Mouse (Mus musculus): ENCODE measurements around the gene Vmn1r220.
"Not testable (repeated sequence)": the region's sequence is repeated elsewhere in the genome, so short reads cannot be mapped to it uniquely, and the experiment has no call there.

The Vmn1r220 gene

DNA sequence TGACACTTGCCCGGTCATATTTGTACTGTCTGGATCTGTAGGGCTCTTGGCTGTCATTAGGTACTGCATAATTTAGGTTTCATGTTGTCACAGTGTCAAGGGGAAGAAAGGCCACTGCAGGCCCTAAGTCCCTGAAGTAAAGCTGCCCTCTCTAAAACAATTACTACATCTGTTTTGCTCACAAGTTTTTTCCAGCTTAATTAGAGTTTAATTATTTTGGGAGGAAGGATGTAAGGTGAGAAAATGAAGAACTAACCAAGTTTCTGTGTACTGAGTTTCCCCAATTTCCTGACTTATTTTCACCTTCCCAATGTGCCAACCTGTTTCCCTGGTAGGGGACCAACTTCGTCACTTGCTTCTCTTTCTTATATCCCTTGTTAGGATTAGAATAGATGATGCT is at the start of gene Vmn1r220:
TSS of gene Vmn1r220 (minus strand) at position 101 of the 400 bp plus-strand sequence.
- no peak for DNase-seq (ENCODE audit: low read depth)

DNA sequence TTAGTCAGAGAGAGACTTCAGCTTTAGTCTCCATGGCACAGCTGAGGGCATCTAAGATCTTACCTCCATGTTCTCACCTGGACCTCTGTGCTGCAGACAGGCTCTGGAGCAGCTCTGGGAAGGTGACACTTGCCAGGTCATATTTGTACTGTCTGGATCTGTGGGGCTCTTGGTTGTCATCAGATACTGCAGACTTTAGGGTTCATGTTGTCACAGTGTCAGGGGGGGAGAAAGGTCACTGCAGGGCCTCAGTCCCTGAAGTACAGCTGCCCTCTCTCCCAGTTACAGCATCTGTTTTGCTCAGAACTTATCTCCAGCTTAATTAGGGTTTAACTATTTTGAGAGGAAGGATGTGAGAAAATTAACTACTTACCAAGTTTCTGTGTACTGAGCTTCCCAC is 48.1 kb upstream of the Vmn1r220 start, which contains the start of gene Vmn1r222:
TSS of gene Vmn1r222 (minus strand) at position 101 of the 400 bp plus-strand sequence.
- not testable (repeated sequence) for DNase-seq (ENCODE audit: low read depth)

DNA sequence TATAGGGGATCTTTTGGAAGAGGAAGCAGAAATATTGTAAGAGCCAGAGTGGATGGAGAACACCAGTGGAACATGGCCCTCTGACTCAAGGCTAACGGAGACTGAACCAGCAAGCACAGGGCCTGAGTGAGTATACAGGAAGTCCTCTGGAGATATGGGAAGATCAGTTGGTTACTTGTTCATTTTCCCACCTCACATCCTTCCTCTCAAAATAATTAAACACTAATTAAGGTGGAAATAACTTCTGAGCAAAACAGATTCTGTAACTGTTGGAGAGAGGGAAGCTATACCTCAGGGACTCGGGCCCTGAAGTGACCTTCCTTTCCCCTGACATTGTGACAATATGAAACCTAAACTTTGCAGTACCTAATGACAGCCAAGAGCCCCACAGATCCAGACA is 26.1 kb upstream of the Vmn1r220 start, which contains the start of gene Vmn1r221:
TSS of gene Vmn1r221 (plus strand) at position 301 of the 400 bp plus-strand sequence.
- not testable (repeated sequence) for DNase-seq (ENCODE audit: low read depth)

DNA sequence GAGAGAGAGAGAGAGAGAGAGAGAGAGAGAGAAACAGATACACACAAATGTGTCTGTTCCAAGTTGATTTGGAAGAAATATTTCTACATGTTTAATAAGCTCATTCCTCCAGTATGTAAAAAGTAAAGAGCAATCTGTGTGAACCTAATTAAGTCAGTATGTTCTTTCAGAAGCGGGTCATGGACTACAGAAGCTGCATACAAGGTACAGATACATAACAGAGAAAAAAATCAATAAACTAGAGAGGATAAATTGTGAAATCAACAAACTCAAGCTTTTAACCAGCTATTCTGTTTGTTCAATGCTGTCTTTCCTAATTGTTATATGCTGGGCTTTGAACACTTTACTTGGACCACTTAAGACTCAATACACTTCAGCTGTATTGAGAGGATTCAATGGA is 16.1 kb upstream of the Vmn1r220 start:
- DNase-seq (ENCODE audit: low read depth) = not testable (repeated sequence)

DNA sequence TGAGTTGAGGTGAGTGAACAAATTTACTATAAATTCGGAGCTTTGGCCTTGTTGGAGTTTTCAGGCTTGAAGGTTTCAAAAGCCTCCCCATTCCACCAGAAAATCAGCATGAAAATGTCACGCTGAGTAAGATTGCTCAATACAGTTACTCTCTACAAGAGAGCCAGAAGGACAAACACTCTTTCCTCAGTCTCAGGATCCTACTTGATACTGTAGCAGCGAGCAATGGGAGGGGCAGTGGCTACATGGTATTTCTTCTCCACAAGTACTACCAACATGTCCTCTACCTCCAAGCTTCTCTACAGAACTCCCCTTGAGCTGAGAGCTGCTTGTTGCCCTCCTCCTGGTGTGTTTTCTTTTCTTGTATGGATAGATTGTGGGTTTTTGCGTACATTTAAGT is 21.3 kb downstream of the Vmn1r220 start:
- DNase-seq (ENCODE audit: low read depth) = not testable (repeated sequence)

DNA sequence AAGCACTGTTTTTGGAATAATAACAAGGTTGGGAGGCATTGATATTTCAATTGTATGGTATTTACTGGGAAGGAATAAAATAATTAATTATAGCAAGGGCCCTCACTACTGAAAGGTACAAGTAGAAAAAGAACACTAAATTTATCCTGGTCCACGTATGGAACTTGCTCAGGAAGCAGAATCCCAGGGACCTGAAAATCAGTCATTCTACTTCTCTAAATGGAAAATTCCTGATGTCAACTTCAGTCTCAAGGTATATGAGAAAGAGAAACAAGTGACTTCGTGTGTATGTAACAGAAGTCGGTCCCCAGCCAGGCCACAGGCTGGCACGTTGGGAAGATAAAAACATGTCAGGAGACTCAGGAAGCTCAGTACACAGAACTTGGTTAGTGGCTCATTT is 28.8 kb downstream of the Vmn1r220 start, which contains the start of gene Vmn1r219:
TSS of gene Vmn1r219 (plus strand) at position 301 of the 400 bp plus-strand sequence.
- DNase-seq (ENCODE audit: low read depth) = no peak

DNA sequence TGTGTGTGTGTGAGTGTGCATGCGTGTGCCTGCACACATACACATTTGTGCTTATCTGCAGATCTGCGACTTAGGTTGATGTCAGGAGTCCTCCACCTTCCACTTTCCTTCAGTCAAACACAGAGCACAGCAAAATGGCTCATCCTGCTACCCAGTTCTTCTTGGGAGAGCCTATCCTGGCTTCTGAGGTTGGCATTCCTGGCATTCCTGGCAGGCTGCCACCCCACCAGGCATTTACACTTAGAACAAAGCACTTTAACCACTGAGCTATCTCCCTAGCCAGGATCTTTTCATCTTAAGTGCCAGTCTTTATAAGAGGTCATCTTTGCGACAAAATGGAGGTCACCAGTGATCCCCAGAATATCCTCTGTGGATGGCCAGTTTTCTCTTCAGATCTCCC is 29.9 kb downstream of the Vmn1r220 start:
- no peak for DNase-seq (ENCODE audit: low read depth)

DNA sequence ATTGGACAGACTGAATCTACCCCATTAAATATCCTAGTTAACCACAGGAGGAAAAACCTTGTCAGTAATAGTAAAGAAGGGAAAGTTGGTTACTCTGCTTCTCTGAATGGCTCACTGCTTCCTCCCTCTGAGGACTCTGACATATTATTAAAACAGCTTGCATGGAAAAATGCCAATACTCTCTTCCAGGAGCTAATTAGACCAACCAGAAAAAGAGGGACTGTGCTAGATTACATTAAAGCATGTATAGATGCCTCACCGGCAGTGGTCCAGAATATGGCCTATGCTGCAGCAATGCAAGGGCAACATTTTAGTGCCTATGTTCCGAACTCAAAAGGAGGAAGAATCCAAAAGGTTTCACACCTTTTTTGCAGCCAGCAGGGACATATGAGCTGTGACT is 48.9 kb downstream of the Vmn1r220 start:
- no peak for DNase-seq (ENCODE audit: low read depth)

DNA sequence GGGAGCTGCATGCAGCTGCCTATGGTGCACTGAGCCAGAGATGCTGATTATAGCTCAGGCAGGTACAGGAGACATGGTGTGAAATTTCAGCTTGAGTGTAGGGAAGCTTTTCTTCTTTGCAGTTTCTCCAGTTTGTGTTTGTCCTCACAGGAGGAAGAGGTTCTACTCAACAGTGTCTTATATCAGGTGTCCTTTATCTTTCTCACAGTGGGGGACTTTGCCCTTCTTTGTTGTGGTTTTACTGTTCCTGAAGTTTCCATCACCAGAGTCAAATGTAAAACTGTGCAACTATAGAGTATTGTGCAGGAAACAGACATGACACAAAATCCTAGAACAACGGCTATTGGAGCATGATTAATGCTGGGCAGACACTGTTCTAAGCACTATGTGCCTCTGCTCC is 54.3 kb downstream of the Vmn1r220 start:
- no peak for DNase-seq (ENCODE audit: low read depth)

DNA sequence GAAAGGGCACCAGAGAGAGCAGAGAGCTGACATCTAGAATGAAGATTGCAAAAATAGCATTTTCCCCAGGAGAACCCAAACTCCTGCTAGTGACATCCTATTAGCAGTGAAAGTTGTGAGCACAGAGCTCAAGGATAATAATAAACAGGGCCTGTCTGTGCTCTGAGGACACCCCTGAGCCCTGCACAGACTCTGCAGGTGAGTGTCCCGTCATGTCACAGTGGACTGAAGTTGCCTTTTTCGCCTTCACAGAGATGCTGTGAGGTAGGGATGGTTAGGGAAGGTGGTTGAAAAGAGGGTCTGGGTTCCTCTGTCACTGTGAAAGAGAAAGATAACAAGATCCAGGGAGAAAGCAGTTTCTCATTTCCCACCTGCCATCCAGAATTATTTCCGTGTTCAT is 54.7 kb downstream of the Vmn1r220 start, which contains the start of gene Vmn1r218:
TSS of gene Vmn1r218 (plus strand) at position 57 of the 400 bp plus-strand sequence.
- no peak for DNase-seq (ENCODE audit: low read depth)
